Mouse (Mus musculus): ENCODE measurements at regions not wholly inside any gene's neighbourhood (a gene's known extent, or its start where the extent isn't known, plus 50 kb on each side); places are given as distances from the start of the nearest gene placed in this dataset.

- Histone ChIP-seq H3K4me3 (ENCODE audit: low read depth, low read length) (no peak overlapping the region), H3K4me1 (ENCODE audit: control insufficient read depth, insufficient read depth) (peaks cover 3% of the 10 kb centered on the region; the same call in 1 of the 2 replicates), H3K9ac (replicated peaks; ENCODE audit: low read depth, low read length) (no peak overlapping the region), H3K27ac (ENCODE audit: low read depth) (no peak overlapping the region), H3K36me3 (replicated peaks; ENCODE audit: control insufficient read depth, insufficient read depth, low read length) (no peaks in the 10 kb centered on the region), H3K4me2 (ENCODE audit: low read depth, low read length) (no peak overlapping the region), H3K27me3 (ENCODE audit: control insufficient read depth, insufficient read depth, low read length) (no peaks in the 10 kb centered on the region), H3K9me3 (replicated peaks; ENCODE audit: control insufficient read depth, low read length) (no peaks in the 10 kb centered on the region)
- WGBS = 76% methylated on average over 9 of the region's 9 CpGs
- ATAC-seq (ENCODE audit: insufficient read depth, low read depth) (no peak), DNase-seq (ENCODE audit: low spot score) (no peak)
- no peak for TF ChIP-seq CTCF (IDR thresholded peaks at IDR 0.05; ENCODE audit: low read depth)
- no peak for TF ChIP-seq EP300 (IDR thresholded peaks at IDR 0.05; ENCODE audit: low read depth)
These were observed 158.1 kb downstream of the Icos start for GRCm38 (mm10) chr1:61135597-61136545.

- H3K4me2 ChIP-seq (ENCODE audit: low read depth, low read length) = no peak overlapping the region
- H3K9ac ChIP-seq (replicated peaks; ENCODE audit: low read depth, low read length) = no peak overlapping the region
- no peaks in the 10 kb centered on the region for H3K9me3 ChIP-seq (replicated peaks; ENCODE audit: control insufficient read depth, low read length)
- H3K27me3 ChIP-seq (ENCODE audit: control insufficient read depth, insufficient read depth, low read length) = no peaks in the 10 kb centered on the region
- H3K4me1 ChIP-seq (ENCODE audit: control insufficient read depth, insufficient read depth) = peaks cover 7% of the 10 kb centered on the region
- no peaks in the 10 kb centered on the region for H3K36me3 ChIP-seq (replicated peaks; ENCODE audit: control insufficient read depth, insufficient read depth, low read length)
- H3K27ac ChIP-seq (ENCODE audit: low read depth) = no peak overlapping the region
- 53% methylated on average over 5 of the region's 5 CpGs for WGBS
- H3K4me3 ChIP-seq (ENCODE audit: low read depth, low read length) = no peak overlapping the region
- ATAC-seq (ENCODE audit: insufficient read depth, low read depth) (no peak), DNase-seq (ENCODE audit: low spot score) (no peak)
- no peak for TF ChIP-seq EP300 (IDR thresholded peaks at IDR 0.05; ENCODE audit: low read depth)
- no peak for TF ChIP-seq CTCF (IDR thresholded peaks at IDR 0.05; ENCODE audit: low read depth)
These were observed 159.6 kb downstream of the Icos start for GRCm38 (mm10) chr1:61137210-61137885.

GRCm38 (mm10) chr1:61137954-61138353, 160.2 kb downstream of the Icos start:
- Histone ChIP-seq H3K27ac (ENCODE audit: low read depth) (no peak overlapping the region), H3K27me3 (ENCODE audit: control insufficient read depth, insufficient read depth, low read length) (no peaks in the 10 kb centered on the region), H3K4me1 (ENCODE audit: control insufficient read depth, insufficient read depth) (peaks cover 7% of the 10 kb centered on the region), H3K4me2 (ENCODE audit: low read depth, low read length) (no peak overlapping the region), H3K4me3 (ENCODE audit: low read depth, low read length) (no peak overlapping the region), H3K9me3 (replicated peaks; ENCODE audit: control insufficient read depth, low read length) (no peaks in the 10 kb centered on the region), H3K36me3 (replicated peaks; ENCODE audit: control insufficient read depth, insufficient read depth, low read length) (no peaks in the 10 kb centered on the region), H3K9ac (replicated peaks; ENCODE audit: low read depth, low read length) (no peak overlapping the region)
- 77% methylated on average over 11 of the region's 11 CpGs for WGBS
- ATAC-seq (ENCODE audit: insufficient read depth, low read depth) (no peak), DNase-seq (ENCODE audit: low spot score) (no peak)
- TF ChIP-seq CTCF (IDR thresholded peaks at IDR 0.05; ENCODE audit: low read depth) (no peak), EP300 (IDR thresholded peaks at IDR 0.05; ENCODE audit: low read depth) (no peak)

- no peaks in the 10 kb centered on the region for H3K27me3 ChIP-seq (ENCODE audit: control insufficient read depth, insufficient read depth, low read length)
- no peak overlapping the region for H3K27ac ChIP-seq (ENCODE audit: low read depth)
- peak; percentile 39; the same call in 1 of the 2 replicates for ATAC-seq (ENCODE audit: insufficient read depth, low read depth)
- peak overlapping the region; percentile 49 for H3K4me2 ChIP-seq (ENCODE audit: low read depth, low read length)
- 16% methylated on average over 15 of the region's 15 CpGs for WGBS
- peak; percentile 40 for DNase-seq (ENCODE audit: low spot score)
- H3K9ac ChIP-seq (replicated peaks; ENCODE audit: low read depth, low read length) = no peak overlapping the region
- peaks cover 7% of the 10 kb centered on the region for H3K4me1 ChIP-seq (ENCODE audit: control insufficient read depth, insufficient read depth)
- H3K4me3 ChIP-seq (ENCODE audit: low read depth, low read length) = 0 out of 2 replicates have a peak overlapping the region, but pooled peaks have one; percentile 10
- TF ChIP-seq CTCF (IDR thresholded peaks at IDR 0.05; ENCODE audit: low read depth) = peak; percentile 68
- no peak for TF ChIP-seq EP300 (IDR thresholded peaks at IDR 0.05; ENCODE audit: low read depth)
- H3K9me3 ChIP-seq (replicated peaks; ENCODE audit: control insufficient read depth, low read length) = no peaks in the 10 kb centered on the region
- no peaks in the 10 kb centered on the region for H3K36me3 ChIP-seq (replicated peaks; ENCODE audit: control insufficient read depth, insufficient read depth, low read length)
These were observed 161.7 kb downstream of the Icos start for GRCm38 (mm10) chr1:61139291-61139983.

GRCm38 (mm10) chr1:61139984-61140648, 162.4 kb downstream of the Icos start:
- H3K27ac ChIP-seq (ENCODE audit: low read depth) = no peak overlapping the region
- no peak overlapping the region for H3K9ac ChIP-seq (replicated peaks; ENCODE audit: low read depth, low read length)
- H3K27me3 ChIP-seq (ENCODE audit: control insufficient read depth, insufficient read depth, low read length) = no peaks in the 10 kb centered on the region
- H3K4me1 ChIP-seq (ENCODE audit: control insufficient read depth, insufficient read depth) = peaks cover 7% of the 10 kb centered on the region
- H3K4me2 ChIP-seq (ENCODE audit: low read depth, low read length) = no peak overlapping the region
- no peak for TF ChIP-seq EP300 (IDR thresholded peaks at IDR 0.05; ENCODE audit: low read depth)
- no peak for TF ChIP-seq CTCF (IDR thresholded peaks at IDR 0.05; ENCODE audit: low read depth)
- no peak overlapping the region for H3K4me3 ChIP-seq (ENCODE audit: low read depth, low read length)
- H3K36me3 ChIP-seq (replicated peaks; ENCODE audit: control insufficient read depth, insufficient read depth, low read length) = no peaks in the 10 kb centered on the region
- no peak for ATAC-seq (ENCODE audit: insufficient read depth, low read depth)
- 54% methylated on average over 10 of the region's 10 CpGs for WGBS
- no peak for DNase-seq (ENCODE audit: low spot score)
- no peaks in the 10 kb centered on the region for H3K9me3 ChIP-seq (replicated peaks; ENCODE audit: control insufficient read depth, low read length)
